Mouse (Mus musculus) midbrain, embryonic 12.5 days (tissue): ENCODE results near the gene Pold4. TPM values are rescaled to one million over a fixed set of nuclear protein-coding genes. Genes with fewer than 3 reads are reported as not detected.

Source experiments
- ATAC-seq: fragments of 200-750 bp; cut with Nextera tagmentation; 2 replicates; pipeline ENCODE4 v1.8.0; 2017; ENCODE audit warnings: low read depth, moderate TSS enrichment, moderate library complexity; ENCODE audit not compliant: low FRiP score
- H3K27ac ChIP-seq: fragments of 300-500 bp; sonication (generic); replicated peaks from 2 replicates; pipeline ENCODE4 v1.5.1; 2016; ENCODE audit warnings: mild to moderate bottlenecking
- H3K27me3 ChIP-seq: fragments of 300-500 bp; sonication (generic); 2 replicates; pipeline ENCODE4 v1.6.1; 2016; ENCODE audit warnings: mild to moderate bottlenecking
- H3K36me3 ChIP-seq: fragments of 300-500 bp; sonication (generic); 2 replicates; pipeline ENCODE4 v1.6.1; 2016
- H3K4me1 ChIP-seq: fragments of 300-500 bp; sonication (generic); 2 replicates; pipeline ENCODE4 v1.6.1; 2016
- H3K4me2 ChIP-seq: fragments of 300-500 bp; sonication (generic); replicated peaks from 2 replicates; pipeline ENCODE4 v1.6.1; 2016; ENCODE audit warnings: mild to moderate bottlenecking, moderate library complexity
- H3K4me3 ChIP-seq: fragments of 300-500 bp; sonication (generic); 2 replicates; pipeline ENCODE4 v1.5.1; 2016; ENCODE audit warnings: mild to moderate bottlenecking
- H3K9ac ChIP-seq: fragments of 300-500 bp; sonication (generic); replicated peaks from 2 replicates; pipeline ENCODE4 v1.6.1; 2016; ENCODE audit warnings: mild to moderate bottlenecking, moderate library complexity
- H3K9me3 ChIP-seq: fragments of 300-500 bp; sonication (generic); 2 replicates; pipeline ENCODE4 v1.6.1; 2016; ENCODE audit warnings: mild to moderate bottlenecking
- WGBS: fragments of 180-500 bp; shearing (Covaris S2); methylation state at CpG from one replicate; pipeline ENCODE4 v1.1.7; 2016; 5-methylcytosine and 5-hydroxymethylcytosine counted together
- microRNA-seq: library from miRNA; unstranded; fragments of <30 nt; microRNA quantifications from one replicate; pipeline ENCODE4, GENCODE M21; 2017
- polyA plus RNA-seq: library from polyadenylated mRNA; unstranded; fragments of >200 nt; fragmentation: Nextera tagmentation; extraction: Ambion mirVana; gene quantifications from 2 replicates; pipeline ENCODE4 v1.2.1, GENCODE M21; 2016

Gene Pold4
- polyA plus RNA-seq, 1 experiment from 2014 or later: 15.2 TPM

DNA sequence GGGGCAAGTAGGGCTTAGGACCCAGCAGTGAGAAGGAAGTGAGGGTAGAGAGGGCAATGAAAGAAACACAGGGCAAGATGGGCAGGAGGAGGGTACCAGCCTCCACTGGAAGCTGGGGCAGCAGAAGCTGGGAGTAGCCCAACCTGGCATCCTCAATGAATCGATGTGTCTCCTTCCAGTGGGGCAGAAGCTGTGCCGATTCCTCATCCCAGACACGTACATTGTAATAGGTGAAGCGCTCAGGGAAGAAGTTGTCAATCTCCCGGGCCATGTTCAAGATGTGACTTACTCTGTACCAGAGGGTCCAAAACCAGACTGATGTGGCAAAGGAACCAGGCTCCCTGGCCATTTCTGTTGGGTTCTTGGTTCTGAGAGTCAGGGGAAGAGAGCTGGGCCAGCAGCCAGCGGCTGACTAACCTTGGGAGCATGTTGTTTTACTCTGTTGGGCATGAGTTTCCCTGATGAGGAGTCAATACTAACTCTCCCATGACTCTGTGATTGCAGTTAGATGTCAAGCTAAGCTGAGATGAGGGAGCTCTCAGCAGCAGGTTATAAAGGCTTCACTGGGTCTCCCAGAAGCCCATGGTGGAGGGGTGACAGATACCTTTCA, 32.6 kb downstream of the Pold4 start:
- no peak overlapping the region for H3K4me3 ChIP-seq
- no peak for ATAC-seq
- H3K36me3 ChIP-seq: no peaks in the 10 kb centered on the region
- H3K27ac ChIP-seq: no peak overlapping the region
- WGBS: 93% methylated on average over 6 of the region's 6 CpGs
- peaks cover 10% of the 10 kb centered on the region for H3K4me1 ChIP-seq
- no peak overlapping the region for H3K9ac ChIP-seq
- peaks cover 30% of the 10 kb centered on the region for H3K27me3 ChIP-seq
- H3K9me3 ChIP-seq: no peaks in the 10 kb centered on the region
- H3K4me2 ChIP-seq: no peak overlapping the region

DNA sequence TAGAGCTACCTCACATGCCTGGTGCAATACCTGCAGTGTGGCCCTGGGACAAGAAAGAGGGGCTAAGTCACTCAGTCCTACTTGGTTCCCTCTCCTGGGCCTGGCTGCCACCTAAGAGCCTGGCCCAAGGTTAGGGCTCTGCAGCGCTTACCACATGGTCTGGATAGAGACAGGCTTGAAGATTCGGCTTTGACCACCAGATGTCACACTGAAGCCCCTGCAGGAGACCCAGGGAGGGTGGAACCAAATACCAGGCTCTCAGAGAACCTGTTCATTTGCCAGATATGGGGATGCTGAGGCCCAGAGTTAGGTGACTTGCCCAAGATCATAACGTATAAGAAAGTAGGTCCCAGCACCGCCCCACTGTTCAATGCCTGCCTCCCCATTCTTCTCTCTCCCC, 34.3 kb downstream of the Pold4 start:
- H3K4me2 ChIP-seq: no peak overlapping the region
- H3K36me3 ChIP-seq: no peaks in the 10 kb centered on the region
- H3K27ac ChIP-seq: no peak overlapping the region
- no peak overlapping the region for H3K4me3 ChIP-seq
- 62% methylated on average over 4 of the region's 4 CpGs for WGBS
- peaks cover 47% of the 10 kb centered on the region for H3K27me3 ChIP-seq
- no peak for ATAC-seq
- no peak overlapping the region for H3K9ac ChIP-seq
- H3K9me3 ChIP-seq: no peaks in the 10 kb centered on the region
- peaks cover 11% of the 10 kb centered on the region for H3K4me1 ChIP-seq

DNA sequence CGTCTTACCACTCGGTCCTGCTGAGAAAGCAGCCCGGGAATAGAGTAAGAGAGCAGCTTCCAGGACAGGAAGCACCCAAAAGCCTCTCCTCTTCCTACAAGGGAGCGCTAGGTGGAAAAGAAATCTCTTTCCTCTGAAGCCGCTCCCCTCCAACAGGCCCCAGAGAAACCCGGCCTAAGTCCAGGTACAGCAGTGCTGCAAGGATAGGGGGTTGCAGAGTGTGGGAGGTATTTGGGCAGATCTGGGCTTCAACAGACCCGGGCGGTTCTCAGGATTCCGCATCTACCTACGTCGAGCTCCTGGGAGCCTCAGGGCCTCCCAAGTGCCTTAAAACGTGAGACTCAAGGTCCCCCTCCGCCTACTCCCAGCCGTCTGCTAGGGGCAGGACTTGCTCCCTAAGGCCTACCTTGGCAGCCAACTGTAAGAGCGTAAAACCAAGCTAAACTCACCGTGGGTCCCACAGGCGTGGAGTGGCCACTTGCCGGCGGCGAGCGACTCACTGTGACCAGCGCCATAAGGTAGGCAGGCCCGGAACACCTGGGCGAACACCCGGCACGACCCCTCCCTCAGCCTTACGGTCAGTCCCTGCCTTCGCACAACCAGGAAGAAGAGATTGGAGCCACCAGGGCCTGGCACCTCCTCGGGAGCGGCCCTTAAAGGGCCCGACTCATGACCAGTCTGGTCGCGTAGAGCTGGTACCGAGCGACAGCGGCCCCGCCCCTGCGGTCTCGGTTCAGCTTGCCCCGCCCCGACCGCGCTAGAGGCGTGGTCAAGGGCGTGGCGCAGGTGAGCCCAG, 37.1 kb downstream of the Pold4 start, which contains the start of gene Ssh3:
TSS of gene Ssh3 (minus strand) at position 615 of the 796 bp plus-strand sequence.
- 8% methylated on average over 46 of the region's 46 CpGs for WGBS
- peaks cover 11% of the 10 kb centered on the region for H3K4me1 ChIP-seq
- H3K36me3 ChIP-seq: peaks cover 7% of the 10 kb centered on the region
- H3K9me3 ChIP-seq: no peaks in the 10 kb centered on the region
- H3K4me3 ChIP-seq: peak within 1 kb of the TSS; percentile 33
- H3K27me3 ChIP-seq: peaks cover 49% of the 10 kb centered on the region
- peak within 1 kb of the TSS; percentile 49 for H3K4me2 ChIP-seq
- ATAC-seq: no peak
- H3K9ac ChIP-seq: 0 out of 2 replicates have a peak within 1 kb of the TSS, but pooled peaks have one; percentile 4
- no peak within 1 kb of the TSS for H3K27ac ChIP-seq

DNA sequence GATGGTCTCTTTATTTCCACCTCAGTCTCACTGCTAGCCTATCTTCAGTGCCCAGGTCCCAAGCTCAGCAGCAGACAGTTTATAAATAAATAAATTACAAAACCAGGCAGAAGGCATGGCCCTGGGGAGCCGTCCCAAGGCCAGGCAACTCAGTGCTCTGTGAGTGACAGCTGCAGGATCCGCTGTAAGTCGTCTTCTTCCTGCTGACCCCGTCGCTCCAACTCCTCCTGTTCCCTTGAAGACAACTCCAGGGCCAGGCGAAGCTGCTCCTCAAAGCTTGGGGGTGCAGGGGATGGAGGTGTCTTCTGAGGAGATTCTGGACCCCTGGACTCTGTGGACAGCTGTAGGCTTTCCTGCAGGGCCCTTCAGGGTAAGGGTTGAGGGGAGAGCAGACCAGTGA, 38.5 kb downstream of the Pold4 start:
- Histone ChIP-seq H3K4me2 (no peak overlapping the region), H3K4me3 (no peak overlapping the region), H3K9ac (no peak overlapping the region), H3K27me3 (peaks cover 49% of the 10 kb centered on the region), H3K36me3 (peaks cover 7% of the 10 kb centered on the region), H3K27ac (no peak overlapping the region), H3K4me1 (peaks cover 11% of the 10 kb centered on the region), H3K9me3 (no peaks in the 10 kb centered on the region)
- 78% methylated on average over 6 of the region's 6 CpGs for WGBS
- no peak for ATAC-seq

DNA sequence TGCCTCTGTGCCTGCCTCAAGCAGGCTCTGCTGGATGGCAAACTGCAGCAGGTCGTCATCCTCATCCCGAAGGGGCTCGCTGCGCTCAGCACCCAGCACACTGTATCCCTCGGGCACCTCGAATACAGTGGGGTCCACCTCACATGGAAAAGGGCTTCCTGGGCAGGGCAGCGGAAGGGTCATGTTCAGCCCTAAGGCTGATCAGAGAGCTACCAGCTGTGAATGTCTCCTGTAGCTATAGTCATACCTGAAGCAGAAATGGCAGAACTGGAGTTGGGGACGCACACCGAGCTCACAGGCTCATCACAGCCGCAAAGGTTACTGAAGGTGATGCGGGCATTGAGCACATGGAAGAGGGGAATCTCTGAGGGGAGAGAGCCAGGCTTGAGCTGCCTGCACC, 39.3 kb downstream of the Pold4 start:
- Histone ChIP-seq H3K4me2 (no peak overlapping the region), H3K27ac (no peak overlapping the region), H3K36me3 (peaks cover 7% of the 10 kb centered on the region), H3K4me3 (no peak overlapping the region), H3K4me1 (peaks cover 11% of the 10 kb centered on the region), H3K9me3 (0 out of 2 replicates have a peak, but pooled peaks cover 3% of the 10 kb centered on the region), H3K9ac (no peak overlapping the region), H3K27me3 (peaks cover 46% of the 10 kb centered on the region)
- no peak for ATAC-seq
- WGBS: 91% methylated on average over 11 of the region's 11 CpGs

DNA sequence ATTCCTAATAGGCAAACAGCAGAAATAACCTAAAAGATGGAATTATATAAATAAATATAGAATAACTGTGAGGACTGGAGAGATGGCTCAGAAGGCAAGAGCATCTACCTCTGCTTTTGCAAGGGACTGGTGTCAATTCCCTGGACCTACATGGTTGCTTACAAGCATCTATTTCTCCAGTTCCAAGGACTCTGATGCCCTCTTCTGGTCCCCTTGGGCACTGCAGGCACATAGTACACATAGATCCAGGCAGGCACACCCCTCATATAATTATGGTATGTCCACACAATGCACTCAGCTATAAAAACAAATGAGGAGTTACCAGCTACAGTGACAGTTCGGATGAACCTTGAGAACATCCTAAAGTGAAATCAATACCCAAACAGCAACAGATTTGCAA, 47.8 kb downstream of the Pold4 start:
- Histone ChIP-seq H3K27me3 (peaks cover 18% of the 10 kb centered on the region; the same call in 1 of the 2 replicates), H3K9ac (no peak overlapping the region), H3K4me3 (no peak overlapping the region), H3K4me1 (peaks cover 15% of the 10 kb centered on the region), H3K9me3 (0 out of 2 replicates have a peak, but pooled peaks cover 6% of the 10 kb centered on the region), H3K4me2 (no peak overlapping the region), H3K27ac (no peak overlapping the region), H3K36me3 (peaks cover 13% of the 10 kb centered on the region)
- 97% methylated on average over 1 of the region's 1 CpGs for WGBS
- ATAC-seq: no peak

DNA sequence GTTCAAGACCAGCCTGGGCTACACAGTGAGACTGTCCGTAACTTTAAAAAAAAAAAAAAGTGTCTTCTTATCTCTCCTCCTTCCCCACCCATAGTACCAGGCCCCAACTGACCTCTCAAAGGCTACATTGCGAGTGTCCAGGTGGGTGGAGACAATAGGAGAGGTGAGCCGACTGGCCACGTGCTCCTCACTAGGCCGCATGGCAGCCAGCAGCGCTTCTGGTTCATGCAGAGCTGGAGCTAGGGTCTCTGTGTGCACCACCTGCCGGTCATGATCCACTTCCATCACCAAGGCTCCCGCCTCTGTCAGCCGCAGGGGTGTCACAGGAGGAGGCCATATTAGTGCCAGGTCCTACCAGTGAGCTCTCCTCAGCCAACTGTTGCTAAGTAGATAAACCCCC, 48.7 kb downstream of the Pold4 start:
- ATAC-seq: no peak
- peaks cover 17% of the 10 kb centered on the region for H3K36me3 ChIP-seq
- H3K9ac ChIP-seq: no peak overlapping the region
- WGBS: 93% methylated on average over 9 of the region's 9 CpGs
- no peak overlapping the region for H3K4me3 ChIP-seq
- peaks cover 15% of the 10 kb centered on the region for H3K4me1 ChIP-seq
- no peak overlapping the region for H3K27ac ChIP-seq
- peaks cover 18% of the 10 kb centered on the region; the same call in 1 of the 2 replicates for H3K27me3 ChIP-seq
- 0 out of 2 replicates have a peak, but pooled peaks cover 6% of the 10 kb centered on the region for H3K9me3 ChIP-seq
- no peak overlapping the region for H3K4me2 ChIP-seq

DNA sequence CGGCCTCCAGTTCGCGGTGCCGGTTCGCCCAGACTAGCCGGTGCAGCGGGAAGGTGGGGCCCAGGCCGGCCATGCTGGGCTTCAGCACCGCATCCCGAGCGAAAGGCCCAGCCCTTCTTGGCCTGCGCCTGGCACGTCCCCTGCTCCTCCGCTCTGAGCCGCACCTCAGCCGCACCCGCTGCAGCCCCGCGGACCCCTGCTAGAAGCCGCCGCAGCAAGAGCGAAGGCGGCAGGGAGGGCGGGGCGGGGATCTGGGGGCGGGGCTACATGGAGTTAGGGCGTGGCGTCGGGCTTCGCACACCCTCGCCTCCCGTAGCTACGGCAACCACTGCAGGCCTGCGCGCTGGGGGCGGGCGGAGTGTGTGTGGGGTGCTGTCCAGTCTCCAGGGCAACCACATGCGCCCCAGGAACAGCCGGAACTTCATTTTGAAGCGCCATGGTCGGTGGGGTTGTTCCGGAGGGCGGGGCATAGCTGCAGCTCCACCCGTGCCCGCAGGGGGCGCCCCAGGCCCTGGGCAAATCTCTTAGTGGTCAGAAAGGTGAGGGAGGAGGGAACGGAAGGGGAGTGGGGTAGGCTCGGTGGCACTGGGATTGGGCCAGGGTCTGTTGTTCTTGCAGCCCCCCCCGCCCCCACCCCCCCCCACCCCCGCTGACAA, 51.3 kb downstream of the Pold4 start, which contains the start of gene Ankrd13d:
TSS of gene Ankrd13d (minus strand) at position 240 of the 656 bp plus-strand sequence.
- Histone ChIP-seq H3K4me2 (peak within 1 kb of the TSS; percentile 78), H3K27ac (peak within 1 kb of the TSS; percentile 42; the same call in 1 of the 2 replicates), H3K4me3 (peak within 1 kb of the TSS; percentile 70), H3K9ac (peak within 1 kb of the TSS; percentile 71), H3K36me3 (peaks cover 43% of the 10 kb centered on the region), H3K4me1 (peaks cover 15% of the 10 kb centered on the region), H3K27me3 (peaks cover 18% of the 10 kb centered on the region; the same call in 1 of the 2 replicates), H3K9me3 (no peaks in the 10 kb centered on the region)
- WGBS: under 1% methylated on average over 47 of the region's 50 CpGs
- peak; percentile 96 for ATAC-seq

Small RNA genes within 50 kb of the gene (microRNA-seq; reads per million reads assigned to microRNA genes)
- gene Gm26115: not detected
- gene Mir6985: 0.70 reads per million

Other genes with a start within 250 kb of the Pold4 start
- gene Acy3, start 245.3 kb upstream of the Pold4 start, polyA plus RNA-seq: 0.88 and 1.3 TPM in 2 replicates
- gene Tbx10, start 239.1 kb upstream of the Pold4 start, polyA plus RNA-seq: not detected in 2 replicates
- 15.6 and 17.6 TPM in 2 replicates for gene Nudt8, start 231.3 kb upstream of the Pold4 start, polyA plus RNA-seq
- gene Gm49405, start 231.3 kb upstream of the Pold4 start, polyA plus RNA-seq: 3.5 and 4.5 TPM in 2 replicates
- 3.6 and 5.2 TPM in 2 replicates for gene Doc2g, start 228.6 kb upstream of the Pold4 start, polyA plus RNA-seq
- 181 and 188 TPM in 2 replicates for gene Ndufv1, start 219.1 kb upstream of the Pold4 start, polyA plus RNA-seq
- gene Gstp1, start 193.9 kb upstream of the Pold4 start, polyA plus RNA-seq: 323 and 328 TPM in 2 replicates
- 1.6 and 2.4 TPM in 2 replicates for gene Gstp2, start 185.9 kb upstream of the Pold4 start, polyA plus RNA-seq
- gene Gstp3, start 172.3 kb upstream of the Pold4 start, polyA plus RNA-seq: not detected in 2 replicates
- not detected in 2 replicates for gene Cabp2, start 150.3 kb upstream of the Pold4 start, polyA plus RNA-seq
- 66.7 and 68.0 TPM in 2 replicates for gene Cdk2ap2, start 134.7 kb upstream of the Pold4 start, polyA plus RNA-seq
- 27.2 and 29.0 TPM in 2 replicates for gene Pitpnm1, start 131.9 kb upstream of the Pold4 start, polyA plus RNA-seq
- 59.5 and 63.6 TPM in 2 replicates for gene Aip, start 106.0 kb upstream of the Pold4 start, polyA plus RNA-seq
- gene Gpr152, start 92.1 kb upstream of the Pold4 start, polyA plus RNA-seq: not detected in 2 replicates
- gene Cabp4, start 87.9 kb upstream of the Pold4 start, polyA plus RNA-seq: 0.12 and 0.14 TPM in 2 replicates
- gene Coro1b, start 83.3 kb upstream of the Pold4 start, polyA plus RNA-seq: 121 and 133 TPM in 2 replicates
- 0.42 and 0.71 TPM in 2 replicates for gene Ptprcap, start 78.3 kb upstream of the Pold4 start, polyA plus RNA-seq
- 62.8 and 63.3 TPM in 2 replicates for gene Rps6kb2, start 68.5 kb upstream of the Pold4 start, polyA plus RNA-seq
- 3.8 and 4.2 TPM in 2 replicates for gene Carns1, start 56.4 kb upstream of the Pold4 start, polyA plus RNA-seq
- gene Tbc1d10c, start 40.6 kb upstream of the Pold4 start, polyA plus RNA-seq: 0.73 and 0.86 TPM in 2 replicates
- 709 and 733 TPM in 2 replicates for gene Ppp1ca, start 39.8 kb upstream of the Pold4 start, polyA plus RNA-seq
- 35.0 and 41.5 TPM in 2 replicates for gene Rad9a, start 30.2 kb upstream of the Pold4 start, polyA plus RNA-seq
- 0.48 and 0.94 TPM in 2 replicates for gene Clcf1, start 17.7 kb upstream of the Pold4 start, polyA plus RNA-seq
- gene AC109138.7, start 17.5 kb upstream of the Pold4 start, polyA plus RNA-seq: not detected in 2 replicates
- 6.0 and 7.5 TPM in 2 replicates for gene Ssh3, start 37.3 kb downstream of the Pold4 start, polyA plus RNA-seq
- 17.6 and 18.9 TPM in 2 replicates for gene Ankrd13d, start 51.2 kb downstream of the Pold4 start, polyA plus RNA-seq
- gene Grk2, start 74.3 kb downstream of the Pold4 start, polyA plus RNA-seq: 18.4 and 19.3 TPM in 2 replicates
- gene Kdm2a, start 166.4 kb downstream of the Pold4 start, polyA plus RNA-seq: 58.0 and 63.2 TPM in 2 replicates
- 6.7 and 10.3 TPM in 2 replicates for gene Rhod, start 207.5 kb downstream of the Pold4 start, polyA plus RNA-seq
- 1.5 and 1.9 TPM in 2 replicates for gene Syt12, start 245.5 kb downstream of the Pold4 start, polyA plus RNA-seq